Mouse (Mus musculus) central nervous system, embryonic 18 days (tissue): ENCODE results near the gene Pabpc5. TPM values are rescaled to one million over a fixed set of nuclear protein-coding genes. Genes with fewer than 3 reads are reported as not detected.

Experiments
- polyA plus RNA-seq: library from polyadenylated mRNA; depleted of rRNA; stranded (reverse); fragments of >200 nt; gene quantifications from 2 replicates; pipeline ENCODE4 v1.2.3, GENCODE M21; 2012; rRNA removed

Pabpc5 gene
- 1.4 TPM in 2 replicates for polyA plus RNA-seq

DNA sequence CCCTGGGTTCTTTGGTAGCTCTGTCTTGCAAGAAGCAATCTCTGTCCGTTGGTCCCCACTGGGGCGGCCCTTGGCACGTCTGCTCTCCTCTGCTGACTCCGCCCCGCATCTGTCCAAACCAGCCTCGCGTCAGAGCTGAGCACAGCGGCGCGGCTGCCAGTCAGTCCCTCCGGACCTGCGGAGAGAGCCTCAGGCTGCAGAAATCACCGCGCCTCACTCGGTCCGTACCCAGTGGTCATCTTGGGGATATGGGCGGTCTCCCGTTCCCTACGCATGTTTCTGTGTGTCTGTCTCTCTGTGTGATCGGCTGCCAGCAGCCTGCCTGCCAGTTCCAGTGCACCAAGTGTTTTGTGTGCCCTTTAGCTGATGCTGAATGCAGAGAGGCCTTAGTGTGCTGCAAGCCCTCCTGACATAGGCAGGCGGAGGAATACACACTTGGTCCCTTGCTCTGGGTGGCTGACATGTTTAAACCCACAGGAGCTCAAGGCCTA, at the start of gene Pabpc5:
TSS of gene Pabpc5 (plus strand) at position 116 of the 491 bp plus-strand sequence.

